Mouse (Mus musculus) adrenal gland, postnatal 25 days (tissue): ENCODE measurements at regions not wholly inside any gene's neighbourhood (a gene's known extent, or its start where the extent isn't known, plus 50 kb on each side); places are given as distances from the start of the nearest gene placed in this dataset.

ENCODE experiments used
- DNase-seq: peaks from one replicate; pipeline ENCODE4 v3.0.0; 2021; ENCODE audit warnings: mixed read lengths

DNA sequence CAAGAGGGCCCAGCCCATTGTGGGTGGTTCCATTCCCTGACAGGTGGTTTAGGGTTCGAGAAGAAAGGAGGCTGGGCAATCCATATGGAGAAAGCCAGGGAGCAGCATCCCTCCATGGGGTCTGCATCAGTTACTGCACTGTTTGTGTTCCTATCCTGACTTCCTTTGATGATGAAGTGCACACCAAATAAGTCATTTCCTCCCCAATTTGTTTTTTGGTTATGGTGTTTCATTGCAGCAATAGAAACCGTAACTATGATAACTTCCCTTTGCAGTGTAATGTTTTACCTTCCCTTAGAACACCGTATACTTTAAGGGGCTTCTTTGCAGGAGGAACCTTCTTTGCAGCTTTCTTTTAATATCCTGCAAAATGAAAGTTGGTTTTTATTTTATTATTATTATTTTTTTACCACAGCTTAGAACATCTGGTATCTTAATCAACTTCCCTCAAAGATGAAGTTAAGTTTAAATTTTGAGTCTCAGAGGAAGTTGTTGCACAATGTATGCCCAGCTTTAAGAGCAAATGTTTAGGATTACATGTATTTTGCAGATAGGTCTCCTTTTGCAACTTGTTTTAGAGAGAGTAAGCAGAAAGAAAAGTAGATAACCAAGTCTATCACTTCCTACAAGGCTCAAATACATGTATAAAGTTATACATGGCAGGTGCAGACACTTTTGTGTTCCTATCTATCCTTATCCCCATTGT, 1059.1 kb downstream of the Diaph2 start:
- DNase-seq: no peak

- DNase-seq: no peak
These were observed 1069.4 kb downstream of the Diaph2 start for GRCm38 (mm10) chrX:130818916-130819315.

DNA sequence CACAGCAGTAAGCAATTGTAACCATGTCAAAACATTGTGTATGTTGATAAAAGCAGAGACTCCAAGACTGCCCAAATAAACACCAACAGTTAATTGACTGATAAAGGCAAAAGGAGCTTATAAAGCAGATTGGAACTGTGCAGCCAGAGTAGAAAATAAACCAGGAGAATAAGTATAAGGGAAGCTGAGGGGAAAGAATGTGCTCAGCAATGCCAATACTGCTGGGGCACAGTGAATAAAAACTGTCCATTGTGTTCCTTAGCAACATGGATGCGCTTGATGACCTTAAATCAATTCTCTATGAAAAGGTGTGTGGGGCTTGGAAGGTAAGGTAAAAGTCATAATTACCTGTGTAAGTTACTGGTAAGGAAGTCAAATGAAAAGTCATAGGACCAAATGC, 1070.2 kb downstream of the Diaph2 start:
- DNase-seq: no peak

DNA sequence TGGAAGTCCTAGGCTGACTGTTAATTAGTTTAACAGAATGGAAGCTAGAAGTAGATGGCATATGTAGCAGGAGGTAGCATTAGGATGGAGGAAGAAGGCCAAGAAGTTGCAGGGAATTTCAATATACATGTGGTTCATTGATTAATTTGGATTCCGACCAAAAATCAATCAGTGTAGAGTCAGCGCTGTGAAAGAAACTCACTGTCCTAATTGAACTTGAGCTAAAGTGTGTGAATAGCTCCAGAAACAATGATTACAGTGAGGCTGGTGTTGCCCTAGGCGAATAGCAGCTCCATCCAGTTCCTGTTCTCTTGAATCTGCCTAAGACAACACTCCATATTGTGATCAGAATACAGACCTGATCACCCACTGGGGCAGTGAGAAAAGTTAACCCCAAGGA, 1070.6 kb downstream of the Diaph2 start:
- no peak for DNase-seq

- no peak for DNase-seq
These were observed 1074.4 kb downstream of the Diaph2 start for GRCm38 (mm10) chrX:130823943-130824342.

DNA sequence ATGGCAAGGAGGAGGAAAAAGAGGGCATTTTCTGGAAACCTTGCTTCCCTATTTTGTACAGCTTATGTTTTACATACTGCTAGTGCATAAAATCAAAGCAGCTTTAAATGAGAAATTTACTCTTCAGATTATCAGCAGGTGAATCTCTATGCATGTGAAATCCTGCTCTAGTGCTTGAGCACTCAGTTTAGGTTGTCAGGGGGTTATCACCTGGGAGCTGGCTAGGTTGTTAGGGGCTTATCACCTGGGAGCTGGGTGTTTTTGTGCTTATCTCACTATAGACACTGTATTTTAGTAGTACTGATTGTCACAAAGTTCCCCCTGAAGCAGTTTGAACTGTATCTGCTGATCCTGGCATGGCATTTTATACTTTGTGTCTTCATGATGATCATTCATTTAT, 1086.3 kb downstream of the Diaph2 start:
- DNase-seq: no peak

DNA sequence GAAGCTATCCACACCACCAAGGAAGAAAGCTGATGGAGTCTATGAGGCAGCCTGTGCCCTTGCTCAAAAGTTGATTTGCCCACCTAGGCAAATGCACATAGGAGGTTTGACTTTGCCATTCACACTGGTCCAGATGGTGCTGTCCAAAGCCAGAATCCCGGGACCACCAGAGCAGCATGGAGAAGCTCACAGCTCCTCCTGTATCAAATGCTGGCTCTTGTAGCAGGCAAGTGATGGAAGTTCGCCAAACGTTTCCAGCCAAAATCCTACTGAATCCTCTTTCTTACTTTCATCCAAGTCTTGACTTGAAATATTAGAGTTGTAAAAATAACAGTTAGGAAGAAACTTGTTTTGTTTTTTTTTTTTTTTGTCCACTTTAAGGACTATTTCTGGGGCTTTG, 1093.6 kb downstream of the Diaph2 start:
- peak; percentile 1 for DNase-seq

DNA sequence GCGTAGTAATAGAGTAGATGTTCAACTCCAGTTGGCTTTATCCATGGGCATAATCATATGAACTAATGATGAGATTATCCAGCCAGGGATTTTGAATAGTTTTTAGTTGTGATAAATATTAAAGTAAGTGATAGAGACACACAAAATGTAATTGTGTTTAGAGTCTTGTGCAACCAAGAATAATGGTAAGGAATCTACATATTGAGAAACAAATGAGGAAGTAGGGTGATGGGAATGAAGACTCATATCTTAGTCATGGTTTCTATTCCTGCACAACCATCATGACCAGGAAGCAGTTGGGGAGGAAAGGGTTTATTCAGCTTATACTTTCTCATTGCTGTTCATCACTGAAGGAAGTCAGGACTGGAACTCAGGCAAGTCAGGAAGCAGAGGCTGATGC, 1117.0 kb downstream of the Diaph2 start:
- no peak for DNase-seq

DNA sequence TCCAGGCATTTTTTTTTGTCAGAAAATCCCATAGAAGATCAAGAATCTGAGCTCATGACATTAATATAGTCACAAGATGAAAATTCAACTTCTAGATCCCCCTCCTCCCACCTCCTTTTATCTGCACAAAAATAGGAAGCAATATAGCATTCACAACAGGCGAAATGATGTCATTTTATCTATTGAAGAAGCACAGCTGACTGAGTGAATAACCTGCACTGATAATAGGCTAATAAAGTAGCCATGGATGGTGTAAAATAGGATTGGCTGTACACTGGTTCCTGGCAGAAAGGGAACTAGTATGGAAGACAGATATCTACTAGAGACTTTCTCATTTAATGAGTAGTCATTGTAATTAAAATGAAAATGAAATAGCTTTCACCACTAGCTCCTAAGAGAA, 1124.6 kb downstream of the Diaph2 start:
- no peak for DNase-seq

DNA sequence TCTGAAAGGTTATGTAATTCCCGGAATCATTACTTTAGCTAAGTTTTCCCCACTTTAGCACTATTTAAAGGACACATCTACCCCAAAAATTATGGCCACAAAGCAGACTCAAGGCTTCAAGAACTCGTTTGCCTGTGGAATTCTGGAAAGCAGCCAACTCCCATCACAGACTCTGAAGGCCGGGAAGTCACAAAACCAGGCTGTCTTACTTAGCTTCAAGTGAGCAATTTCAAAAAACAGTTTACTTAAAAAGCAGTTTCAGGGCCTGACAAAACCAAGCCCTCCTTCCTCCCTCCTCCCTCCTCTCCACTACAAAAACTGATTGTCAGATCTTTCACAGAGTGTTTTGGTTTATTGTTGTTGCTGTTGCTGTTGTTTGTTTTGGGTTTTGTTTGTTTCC, 1125.7 kb downstream of the Diaph2 start:
- peak; percentile 4 for DNase-seq

DNA sequence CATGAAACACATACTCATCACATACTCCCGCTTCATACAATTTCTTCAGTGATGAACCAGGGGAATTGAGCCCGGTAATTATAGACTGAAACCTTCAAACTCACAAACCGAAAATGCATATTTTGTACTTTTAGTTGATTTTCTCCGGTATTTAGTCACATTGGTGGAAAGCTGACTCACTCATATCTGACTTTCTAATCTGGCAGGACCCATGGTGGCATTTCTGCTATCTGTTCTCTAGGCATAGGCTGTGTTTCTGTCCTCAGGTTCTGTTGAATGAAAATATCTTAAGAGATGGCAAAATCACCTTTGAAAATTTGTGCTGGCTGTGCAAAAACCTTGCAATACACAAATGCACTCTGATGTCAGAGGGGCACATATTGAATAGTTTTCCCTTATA, 1126.6 kb downstream of the Diaph2 start:
- DNase-seq: no peak
